ENCODE assay signal across 21 mouse cellular contexts in the genomic region with DNA sequence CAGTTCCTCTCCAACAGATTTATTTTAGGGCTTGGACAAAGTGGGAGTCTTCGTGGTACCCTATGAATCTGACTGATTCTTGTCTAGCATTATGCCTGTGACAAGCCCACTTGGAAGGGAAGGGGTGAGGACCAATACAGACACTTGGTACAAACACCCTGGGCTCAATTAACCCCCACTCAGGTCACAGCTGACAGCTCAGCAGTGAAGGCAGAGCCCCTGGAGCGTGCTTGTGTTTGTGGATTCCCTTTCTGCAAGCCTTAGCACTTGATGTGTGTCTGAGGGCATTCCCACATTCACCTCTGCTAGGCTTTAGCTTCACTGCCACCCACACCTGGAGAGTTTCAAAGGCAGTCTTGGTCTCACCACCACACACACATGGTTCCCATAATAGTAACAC. TPM values are rescaled to one million over a fixed set of nuclear protein-coding genes. Genes with fewer than 3 reads are reported as not detected.
A peak's percentile ranks its signal among the peaks of the same experiment; 100 is the strongest.
DNase-seq lines count a peak whose midpoint lies in the region; ATAC-seq and TF ChIP-seq lines count a peak whose summit lies in the region.
"Had no signal": no experiment of that assay in that cellular context is flagged by ENCODE, and none has a peak within 500 bp of the region (broad histone marks: within the 10 kb centered on the region; RNA-seq: fewer than 3 reads in every experiment).

No protein-coding gene starts in this region.

- no peak overlapping the region for H3K4me2 ChIP-seq in kidney, embryonic 15.5 days
- H3K4me2 ChIP-seq: embryonic facial prominence, embryonic 12.5 days; forebrain, embryonic 13.5 days had no signal

- H3K9ac ChIP-seq in kidney, embryonic 15.5 days: no peak overlapping the region
- H3K9ac ChIP-seq: embryonic facial prominence, embryonic 12.5 days; forebrain, embryonic 13.5 days had no signal

- ATAC-seq in kidney, embryonic 15.5 days (replicated peaks; ENCODE audit: low FRiP score): no peak
- ATAC-seq: CD4-positive, CD25-positive, alpha-beta regulatory T cell, adult 4 months; forebrain, embryonic 13.5 days; forebrain, embryonic 16.5 days; Patski had no signal

- H3K9me3 ChIP-seq in E14TG2a.4 (ENCODE audit: low read length): no peaks in the 10 kb centered on the region
- H3K9me3 ChIP-seq in kidney, embryonic 15.5 days (replicated peaks): no peaks in the 10 kb centered on the region
- H3K9me3 ChIP-seq: embryonic facial prominence, embryonic 10.5 days; embryonic facial prominence, embryonic 12.5 days; forebrain, embryonic 13.5 days; G1E had no signal

- peaks cover 80% of the 10 kb centered on the region for H3K4me1 ChIP-seq in E14TG2a.4 (replicated peaks; ENCODE audit: low read depth, low read length)
- peaks cover 14% of the 10 kb centered on the region for H3K4me1 ChIP-seq in kidney, embryonic 15.5 days

- H3K36me3 ChIP-seq in E14TG2a.4 (ENCODE audit: insufficient read depth, low read length): peaks cover 11% of the 10 kb centered on the region
- H3K36me3 ChIP-seq in kidney, embryonic 15.5 days: no peaks in the 10 kb centered on the region
- H3K36me3 ChIP-seq: embryonic facial prominence, embryonic 10.5 days; embryonic facial prominence, embryonic 12.5 days; G1E had no signal

- H3K4me3 ChIP-seq in E14TG2a.4 (replicated peaks; ENCODE audit: low read length): peak overlapping the region; percentile 41
- no peak overlapping the region for H3K4me3 ChIP-seq in kidney, embryonic 15.5 days (replicated peaks)
- H3K4me3 ChIP-seq: embryonic facial prominence, embryonic 10.5 days; embryonic facial prominence, embryonic 12.5 days; forebrain, embryonic 13.5 days had no signal

- 52% methylated on average over 2 of the region's 2 CpGs for WGBS in kidney, embryonic 15.5 days

- 0 out of 2 replicates have a peak, but pooled peaks cover 4% of the 10 kb centered on the region for H3K27me3 ChIP-seq in E14TG2a.4 (ENCODE audit: insufficient read depth, low read length)
- H3K27me3 ChIP-seq in kidney, embryonic 15.5 days: peaks cover 17% of the 10 kb centered on the region
- H3K27me3 ChIP-seq: Patski had no signal

- DNase-seq in ES-CJ7 (ENCODE audit: low read depth, low spot score): peak; percentile 75
- peak; percentile 82 for DNase-seq in ZHBTc4 (ENCODE audit: low read depth, low spot score)
- no peak for DNase-seq in retina, postnatal 1 day
- DNase-seq: adrenal gland, adult 8-10 months; adrenal gland, postnatal 14 days; adrenal gland, postnatal 36 days; B cell, adult 2 months; cerebellum, adult 11-12 months; cerebellum, adult 2 months; cerebellum, adult 9-10 months; cerebellum, postnatal 10 days; cerebellum, postnatal 25 days had no signal

- no peak for TF ChIP-seq CTCF in E14TG2a.4 (conservative IDR thresholded peaks at IDR 0.05; ENCODE audit: low read length)

- H3K27ac ChIP-seq in kidney, embryonic 15.5 days: no peak overlapping the region
- H3K27ac ChIP-seq: embryonic facial prominence, embryonic 10.5 days; embryonic facial prominence, embryonic 12.5 days; forebrain, embryonic 13.5 days had no signal

RNA-seq across cellular contexts. Expression of a gene that starts 1.8 kb away (rescaled TPM):
- 25.0 and 26.9 TPM in 2 replicates for polyA plus RNA-seq in kidney, embryonic 15.5 days (2015; fragmentation: Nextera tagmentation; extraction: Ambion mirVana)
- polyA plus RNA-seq: G1E had no signal
